Mouse (Mus musculus): ENCODE data around the gene Arl6ip4. TPM values are rescaled to one million over a fixed set of nuclear protein-coding genes. Genes with fewer than 3 reads are reported as not detected.
A peak's percentile ranks its signal among the peaks of the same experiment; 100 is the strongest.

Arl6ip4 gene
- polyA plus RNA-seq, 1 experiment from 2014 or later = 72.1 TPM

- DNase-seq (ENCODE audit: low spot score) (no peak), ATAC-seq (ENCODE audit: low FRiP score) (no peak)
- Histone ChIP-seq H3K9ac (no peak overlapping the region), H3K27ac (no peak overlapping the region), H3K4me3 (replicated peaks; ENCODE audit: low read length) (no peak overlapping the region), H3K27me3 (ENCODE audit: control insufficient read depth, insufficient read depth, low read length) (0 out of 2 replicates have a peak, but pooled peaks cover 3% of the 10 kb centered on the region), H3K36me3 (replicated peaks; ENCODE audit: control insufficient read depth, insufficient read depth) (no peaks in the 10 kb centered on the region), H3K4me1 (replicated peaks; ENCODE audit: control insufficient read depth, insufficient read depth, low read length) (no peaks in the 10 kb centered on the region), H3K9me3 (ENCODE audit: control insufficient read depth, low read length) (no peaks in the 10 kb centered on the region), H3K4me2 (replicated peaks) (no peak overlapping the region)
- WGBS = 73% methylated on average over 11 of the region's 11 CpGs
These were observed 22.6 kb upstream of the Arl6ip4 start for GRCm38 (mm10) chr5:124093120-124093794.

- H3K9ac ChIP-seq = no peak overlapping the region
- H3K9me3 ChIP-seq (ENCODE audit: control insufficient read depth, low read length) = no peaks in the 10 kb centered on the region
- no peak overlapping the region for H3K4me3 ChIP-seq (replicated peaks; ENCODE audit: low read length)
- H3K4me1 ChIP-seq (replicated peaks; ENCODE audit: control insufficient read depth, insufficient read depth, low read length) = no peaks in the 10 kb centered on the region
- no peak overlapping the region for H3K27ac ChIP-seq
- ATAC-seq (ENCODE audit: low FRiP score) (no peak), DNase-seq (ENCODE audit: low spot score) (no peak)
- WGBS = 86% methylated on average over 12 of the region's 12 CpGs
- H3K27me3 ChIP-seq (ENCODE audit: control insufficient read depth, insufficient read depth, low read length) = 0 out of 2 replicates have a peak, but pooled peaks cover 3% of the 10 kb centered on the region
- no peaks in the 10 kb centered on the region for H3K36me3 ChIP-seq (replicated peaks; ENCODE audit: control insufficient read depth, insufficient read depth)
- H3K4me2 ChIP-seq (replicated peaks) = peak overlapping the region; percentile 50; the same call in 1 of the 2 replicates
These were observed 21.9 kb upstream of the Arl6ip4 start for GRCm38 (mm10) chr5:124093852-124094604.

DNA sequence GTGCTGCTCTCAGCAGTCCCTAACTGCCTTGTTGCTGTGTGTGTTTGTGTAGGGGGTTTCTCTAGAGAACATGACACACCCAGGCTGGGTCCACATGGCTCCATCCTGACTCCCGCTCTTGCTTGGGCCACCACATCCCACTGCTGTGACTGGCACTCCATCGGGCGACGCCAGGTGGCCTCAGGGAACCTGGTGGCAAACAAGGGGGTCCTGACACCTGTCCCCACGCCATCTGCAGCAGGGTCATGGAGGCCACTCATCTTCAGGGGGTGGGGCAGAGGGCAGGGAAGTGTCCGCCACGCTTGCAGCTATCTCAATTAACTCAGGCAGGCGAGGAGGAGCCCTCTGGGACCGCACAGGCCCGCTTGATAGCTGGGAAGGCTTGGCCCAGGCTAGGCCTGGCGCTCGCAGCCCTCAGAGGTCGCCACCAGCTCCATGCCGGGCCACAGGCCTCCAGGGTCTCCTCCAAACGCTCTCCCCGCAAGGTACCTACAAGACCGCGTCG is 20.8 kb upstream of the Arl6ip4 start:
- WGBS = 9% methylated on average over 19 of the region's 19 CpGs
- peak overlapping the region; percentile 50 for H3K4me2 ChIP-seq (replicated peaks)
- H3K36me3 ChIP-seq (replicated peaks; ENCODE audit: control insufficient read depth, insufficient read depth) = no peaks in the 10 kb centered on the region
- no peaks in the 10 kb centered on the region for H3K4me1 ChIP-seq (replicated peaks; ENCODE audit: control insufficient read depth, insufficient read depth, low read length)
- H3K9me3 ChIP-seq (ENCODE audit: control insufficient read depth, low read length) = no peaks in the 10 kb centered on the region
- H3K4me3 ChIP-seq (replicated peaks; ENCODE audit: low read length) = peak overlapping the region; percentile 40
- no peak overlapping the region for H3K27ac ChIP-seq
- H3K27me3 ChIP-seq (ENCODE audit: control insufficient read depth, insufficient read depth, low read length) = 0 out of 2 replicates have a peak, but pooled peaks cover 3% of the 10 kb centered on the region
- peak; percentile 50 for ATAC-seq (ENCODE audit: low FRiP score)
- DNase-seq (ENCODE audit: low spot score) = no peak
- peak overlapping the region; percentile 53 for H3K9ac ChIP-seq

DNA sequence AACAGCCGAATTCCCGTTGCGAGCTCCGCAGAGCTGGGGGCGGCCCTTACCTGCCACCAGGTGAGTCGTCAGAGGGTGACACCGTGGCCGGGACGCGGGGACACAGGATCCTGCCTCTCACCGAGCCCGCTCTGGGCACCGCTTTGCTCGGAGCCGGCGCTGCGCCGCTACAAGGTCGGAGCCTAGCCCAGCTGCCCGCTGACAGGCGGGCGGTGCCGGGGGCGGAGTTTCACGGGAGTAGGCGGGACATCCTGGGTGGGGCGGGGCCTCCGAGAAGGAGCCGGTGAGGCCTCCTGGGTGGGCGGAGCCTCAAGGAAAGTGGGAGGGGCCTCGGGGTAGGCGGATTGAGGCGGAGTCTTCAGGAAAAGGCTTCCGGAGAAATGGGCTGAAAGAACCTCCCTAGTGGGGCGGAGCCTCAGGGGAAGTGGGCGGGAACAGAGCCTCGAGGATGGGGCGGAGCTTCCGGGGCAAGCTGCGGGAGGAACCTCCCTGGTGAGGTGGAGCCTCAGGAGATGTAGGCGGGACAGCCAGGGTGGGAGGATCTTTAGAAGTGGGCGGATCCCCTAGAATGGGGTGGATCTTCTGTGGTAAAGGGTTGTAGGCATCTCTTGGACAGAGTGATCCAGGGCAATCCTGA is 20.2 kb upstream of the Arl6ip4 start, which contains the start of gene Abcb9:
Gene Abcb9, minus strand, starts transcription at position 203 of the 637 bp plus-strand sequence.
- Histone ChIP-seq H3K9me3 (ENCODE audit: control insufficient read depth, low read length) (no peaks in the 10 kb centered on the region), H3K27ac (no peak within 1 kb of the TSS), H3K4me2 (replicated peaks) (peak within 1 kb of the TSS; percentile 50), H3K4me3 (replicated peaks; ENCODE audit: low read length) (peak within 1 kb of the TSS; percentile 40), H3K9ac (peak within 1 kb of the TSS; percentile 53), H3K36me3 (replicated peaks; ENCODE audit: control insufficient read depth, insufficient read depth) (no peaks in the 10 kb centered on the region), H3K4me1 (replicated peaks; ENCODE audit: control insufficient read depth, insufficient read depth, low read length) (no peaks in the 10 kb centered on the region), H3K27me3 (ENCODE audit: control insufficient read depth, insufficient read depth, low read length) (0 out of 2 replicates have a peak, but pooled peaks cover 3% of the 10 kb centered on the region)
- peak; percentile 85 for DNase-seq (ENCODE audit: low spot score)
- peak; percentile 77 for ATAC-seq (ENCODE audit: low FRiP score)
- WGBS = 2% methylated on average over 41 of the region's 42 CpGs

- WGBS = 86% methylated on average over 2 of the region's 2 CpGs
- 0 out of 2 replicates have a peak, but pooled peaks cover 3% of the 10 kb centered on the region for H3K27me3 ChIP-seq (ENCODE audit: control insufficient read depth, insufficient read depth, low read length)
- no peak for DNase-seq (ENCODE audit: low spot score)
- no peak overlapping the region for H3K4me3 ChIP-seq (replicated peaks; ENCODE audit: low read length)
- no peaks in the 10 kb centered on the region for H3K9me3 ChIP-seq (ENCODE audit: control insufficient read depth, low read length)
- no peaks in the 10 kb centered on the region for H3K36me3 ChIP-seq (replicated peaks; ENCODE audit: control insufficient read depth, insufficient read depth)
- no peaks in the 10 kb centered on the region for H3K4me1 ChIP-seq (replicated peaks; ENCODE audit: control insufficient read depth, insufficient read depth, low read length)
- H3K9ac ChIP-seq = no peak overlapping the region
- no peak for ATAC-seq (ENCODE audit: low FRiP score)
- no peak overlapping the region for H3K4me2 ChIP-seq (replicated peaks)
- no peak overlapping the region for H3K27ac ChIP-seq
These were observed 17.0 kb upstream of the Arl6ip4 start for GRCm38 (mm10) chr5:124098923-124099322.

GRCm38 (mm10) chr5:124100128-124101044 is 15.5 kb upstream of the Arl6ip4 start:
- Histone ChIP-seq H3K4me3 (replicated peaks; ENCODE audit: low read length) (no peak overlapping the region), H3K4me2 (replicated peaks) (no peak overlapping the region), H3K9me3 (ENCODE audit: control insufficient read depth, low read length) (no peaks in the 10 kb centered on the region), H3K4me1 (replicated peaks; ENCODE audit: control insufficient read depth, insufficient read depth, low read length) (no peaks in the 10 kb centered on the region), H3K27me3 (ENCODE audit: control insufficient read depth, insufficient read depth, low read length) (0 out of 2 replicates have a peak, but pooled peaks cover 3% of the 10 kb centered on the region), H3K27ac (no peak overlapping the region), H3K9ac (no peak overlapping the region), H3K36me3 (replicated peaks; ENCODE audit: control insufficient read depth, insufficient read depth) (no peaks in the 10 kb centered on the region)
- ATAC-seq (ENCODE audit: low FRiP score) (no peak), DNase-seq (ENCODE audit: low spot score) (no peak)
- 93% methylated on average over 11 of the region's 11 CpGs for WGBS

DNA sequence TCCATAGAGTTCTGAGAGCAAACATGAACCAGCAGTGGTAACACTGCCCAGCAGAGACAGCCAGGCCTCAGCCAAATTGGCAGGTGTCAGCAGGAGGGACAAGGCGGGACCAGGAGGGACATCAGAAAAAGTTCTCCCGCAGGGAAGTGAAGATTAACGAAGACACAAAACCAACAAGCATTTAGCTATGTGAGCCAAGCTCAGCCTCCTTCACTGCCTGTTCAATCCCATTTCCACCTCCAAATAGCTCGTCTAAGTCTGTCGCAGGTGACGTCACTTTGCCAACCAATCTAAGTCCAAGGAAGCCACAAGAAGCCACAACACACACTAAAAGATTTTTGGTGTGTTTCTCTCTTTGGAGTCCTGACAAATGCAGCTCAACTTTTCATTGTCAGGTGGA is 13.6 kb upstream of the Arl6ip4 start:
- H3K9me3 ChIP-seq (ENCODE audit: control insufficient read depth, low read length) = no peaks in the 10 kb centered on the region

DNA sequence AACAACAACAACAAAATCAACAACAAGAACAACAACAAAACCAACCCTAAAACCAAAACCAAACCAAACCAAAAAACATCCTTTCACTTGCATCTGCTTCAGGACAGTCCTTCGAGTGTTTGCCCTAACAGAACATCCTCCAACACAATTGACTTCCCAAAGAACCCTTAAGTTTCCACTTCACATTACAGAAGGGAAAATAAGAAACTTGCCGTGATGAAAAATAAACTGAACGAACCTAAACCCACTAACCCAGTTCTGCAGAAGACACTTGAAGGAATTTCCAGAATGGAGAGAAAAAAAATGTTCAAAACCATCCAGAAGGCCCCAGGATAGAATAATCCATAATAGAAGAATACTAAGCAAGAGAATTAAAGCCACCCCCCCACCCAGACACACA is 12.9 kb upstream of the Arl6ip4 start:
- Histone ChIP-seq H3K27me3 (ENCODE audit: control insufficient read depth, insufficient read depth, low read length) (no peaks in the 10 kb centered on the region), H3K4me1 (replicated peaks; ENCODE audit: control insufficient read depth, insufficient read depth, low read length) (no peaks in the 10 kb centered on the region), H3K9ac (no peak overlapping the region), H3K9me3 (ENCODE audit: control insufficient read depth, low read length) (no peaks in the 10 kb centered on the region), H3K36me3 (replicated peaks; ENCODE audit: control insufficient read depth, insufficient read depth) (no peaks in the 10 kb centered on the region), H3K27ac (no peak overlapping the region), H3K4me3 (replicated peaks; ENCODE audit: low read length) (no peak overlapping the region), H3K4me2 (replicated peaks) (no peak overlapping the region)
- WGBS = 90% methylated on average over 3 of the region's 3 CpGs
- DNase-seq (ENCODE audit: low spot score) (no peak), ATAC-seq (ENCODE audit: low FRiP score) (no peak)

More for the DNA sequence above, 13.6 kb upstream of the Arl6ip4 start:
- ATAC-seq (ENCODE audit: low FRiP score) = no peak
- Histone ChIP-seq H3K4me1 (replicated peaks; ENCODE audit: control insufficient read depth, insufficient read depth, low read length) (no peaks in the 10 kb centered on the region), H3K4me3 (replicated peaks; ENCODE audit: low read length) (no peak overlapping the region), H3K4me2 (replicated peaks) (no peak overlapping the region), H3K36me3 (replicated peaks; ENCODE audit: control insufficient read depth, insufficient read depth) (no peaks in the 10 kb centered on the region), H3K9ac (no peak overlapping the region), H3K27ac (no peak overlapping the region), H3K27me3 (ENCODE audit: control insufficient read depth, insufficient read depth, low read length) (no peaks in the 10 kb centered on the region)
- 86% methylated on average over 6 of the region's 6 CpGs for WGBS
- DNase-seq (ENCODE audit: low spot score) = no peak
